Mouse (Mus musculus) thymus, adult 18-20 months (tissue): ENCODE measurements around the gene Ctrb1.

Experiments
- DNase-seq, 2 experiments: peaks; one replicate each; pipeline ENCODE4 v3.0.0; 2022; ENCODE audit warnings: mixed read lengths in 2 of 2

The Ctrb1 gene

GRCm38 (mm10) chr8:111680423-111681028 lies 10.3 kb downstream of the Ctrb1 start:
- DNase-seq: no peak

- DNase-seq: no peak
Measured at GRCm38 (mm10) chr8:111678848-111679247, 12.0 kb downstream of the Ctrb1 start.

- peak in 1 of 2 experiments; percentile 13 for DNase-seq
Measured at GRCm38 (mm10) chr8:111678111-111678510, 12.7 kb downstream of the Ctrb1 start.

- peak in 1 of 2 experiments; percentile 13 for DNase-seq
Measured at GRCm38 (mm10) chr8:111676237-111676636, 14.6 kb downstream of the Ctrb1 start.

- DNase-seq: no peak
Measured at GRCm38 (mm10) chr8:111666751-111667150, 24.1 kb downstream of the Ctrb1 start.

GRCm38 (mm10) chr8:111662473-111662872 lies 28.3 kb downstream of the Ctrb1 start:
- peak; percentile 28 to 42 for DNase-seq

- DNase-seq: no peak
Measured at GRCm38 (mm10) chr8:111658819-111659423, 31.9 kb downstream of the Ctrb1 start.

GRCm38 (mm10) chr8:111657312-111657854 lies 33.4 kb downstream of the Ctrb1 start:
- no peak for DNase-seq

GRCm38 (mm10) chr8:111653524-111653923 lies 37.3 kb downstream of the Ctrb1 start:
- no peak for DNase-seq

- no peak for DNase-seq
Measured at GRCm38 (mm10) chr8:111650651-111651050, 40.2 kb downstream of the Ctrb1 start.

GRCm38 (mm10) chr8:111648834-111649233 lies 42.0 kb downstream of the Ctrb1 start:
- DNase-seq: no peak

- no peak for DNase-seq
Measured at GRCm38 (mm10) chr8:111645715-111646114, 45.1 kb downstream of the Ctrb1 start.

- DNase-seq: peak; percentile 27 to 63
Measured at GRCm38 (mm10) chr8:111644286-111645051, 46.3 kb downstream of the Ctrb1 start.

GRCm38 (mm10) chr8:111643264-111644141 lies 47.3 kb downstream of the Ctrb1 start, which contains the start of gene Zfp1:
Gene Zfp1 (plus strand): TSS chr8:111643401.
- peak; percentile 86 to 92 for DNase-seq

- no peak for DNase-seq
Measured at GRCm38 (mm10) chr8:111642939-111643263, 47.9 kb downstream of the Ctrb1 start.

GRCm38 (mm10) chr8:111642496-111642895 lies 48.3 kb downstream of the Ctrb1 start:
- no peak for DNase-seq

- DNase-seq: no peak
Measured at GRCm38 (mm10) chr8:111641064-111641463, 49.7 kb downstream of the Ctrb1 start.

- DNase-seq: no peak
Measured at GRCm38 (mm10) chr8:111638086-111638485, 52.7 kb downstream of the Ctrb1 start.
